Mouse (Mus musculus): ENCODE data around the gene Astn2. TPM values are rescaled to one million over a fixed set of nuclear protein-coding genes. Genes with fewer than 3 reads are reported as not detected.

Gene Astn2
- polyA plus RNA-seq, 2 experiments from 2014 or later: not detected

DNA sequence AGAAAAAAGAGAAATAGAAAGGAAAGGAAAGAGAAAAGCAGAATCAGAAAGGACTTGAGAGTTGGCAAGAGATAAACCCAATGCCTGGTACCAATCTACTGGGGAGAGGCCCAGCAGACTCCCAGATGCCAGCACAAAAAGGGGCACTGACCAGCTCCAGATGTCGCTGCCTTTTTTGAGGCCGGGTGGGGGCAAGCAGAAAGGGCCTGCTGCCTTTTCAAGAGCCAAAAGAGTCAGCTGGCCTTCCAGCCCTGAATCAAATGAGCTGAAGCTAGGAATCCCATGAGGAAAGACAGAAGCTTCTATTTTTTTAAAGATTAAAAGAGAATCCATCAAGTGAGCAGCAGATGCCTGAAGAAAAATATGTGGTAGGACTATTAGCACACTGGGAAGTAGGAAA, 873.5 kb downstream of the Astn2 start:
- no peak for ATAC-seq

DNA sequence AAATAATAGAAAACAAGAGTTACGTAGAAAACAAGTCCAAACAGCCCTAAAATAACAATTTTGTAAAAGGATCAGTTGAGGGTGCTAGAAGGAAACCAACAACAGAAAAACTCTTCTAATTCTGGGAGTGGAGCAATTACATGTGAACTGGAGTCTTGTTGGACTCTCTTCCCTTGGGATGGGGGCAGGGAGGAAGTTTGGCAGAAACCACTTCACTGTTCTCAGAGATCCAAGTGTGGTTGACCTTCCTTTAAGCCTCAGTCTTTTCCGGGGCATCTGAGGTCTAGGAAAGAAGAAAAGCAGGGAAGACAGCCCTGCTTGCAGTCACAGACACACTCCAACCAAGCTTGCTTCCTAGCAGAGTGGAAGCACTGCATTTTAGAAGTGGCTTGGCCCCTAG, 896.3 kb downstream of the Astn2 start:
- ATAC-seq: no peak

DNA sequence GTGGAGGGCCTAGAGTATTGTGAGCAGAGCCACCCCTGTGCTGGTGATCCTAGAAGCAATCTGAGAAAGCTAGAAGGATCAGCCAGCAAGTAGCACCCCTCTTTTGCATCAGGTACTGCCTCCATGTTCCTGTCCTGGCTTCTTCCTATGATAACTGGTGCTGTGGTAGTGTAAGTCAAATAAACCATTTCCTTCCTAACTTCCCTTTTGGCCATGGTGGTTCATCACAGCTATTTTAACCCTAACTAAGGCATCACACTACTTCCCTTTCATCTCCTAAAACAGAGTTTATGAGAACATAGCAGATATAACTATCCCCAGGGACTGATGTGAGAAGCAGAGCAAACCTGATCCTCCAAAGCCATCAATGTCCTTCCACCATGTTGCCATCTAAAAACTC, 897.5 kb downstream of the Astn2 start:
- no peak for ATAC-seq

DNA sequence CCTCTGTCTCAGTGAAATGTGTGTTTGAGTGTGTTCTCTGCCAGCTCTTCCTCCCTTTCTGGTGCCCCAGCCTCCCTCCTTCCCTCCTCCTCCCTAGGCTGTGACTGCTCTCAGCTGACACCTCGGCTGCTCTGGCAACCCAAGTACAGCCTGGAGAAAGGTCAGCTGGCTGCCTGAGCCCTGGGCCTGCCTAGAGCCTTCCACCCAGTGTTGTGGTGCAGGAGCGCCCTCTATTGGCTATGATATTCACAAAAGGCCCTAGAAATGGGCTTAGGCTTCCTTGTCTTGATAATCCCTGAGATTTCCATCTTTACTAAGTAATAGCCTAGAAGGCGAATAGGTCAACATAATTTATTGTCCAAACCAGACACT, 908.0 kb downstream of the Astn2 start:
- ATAC-seq: no peak

DNA sequence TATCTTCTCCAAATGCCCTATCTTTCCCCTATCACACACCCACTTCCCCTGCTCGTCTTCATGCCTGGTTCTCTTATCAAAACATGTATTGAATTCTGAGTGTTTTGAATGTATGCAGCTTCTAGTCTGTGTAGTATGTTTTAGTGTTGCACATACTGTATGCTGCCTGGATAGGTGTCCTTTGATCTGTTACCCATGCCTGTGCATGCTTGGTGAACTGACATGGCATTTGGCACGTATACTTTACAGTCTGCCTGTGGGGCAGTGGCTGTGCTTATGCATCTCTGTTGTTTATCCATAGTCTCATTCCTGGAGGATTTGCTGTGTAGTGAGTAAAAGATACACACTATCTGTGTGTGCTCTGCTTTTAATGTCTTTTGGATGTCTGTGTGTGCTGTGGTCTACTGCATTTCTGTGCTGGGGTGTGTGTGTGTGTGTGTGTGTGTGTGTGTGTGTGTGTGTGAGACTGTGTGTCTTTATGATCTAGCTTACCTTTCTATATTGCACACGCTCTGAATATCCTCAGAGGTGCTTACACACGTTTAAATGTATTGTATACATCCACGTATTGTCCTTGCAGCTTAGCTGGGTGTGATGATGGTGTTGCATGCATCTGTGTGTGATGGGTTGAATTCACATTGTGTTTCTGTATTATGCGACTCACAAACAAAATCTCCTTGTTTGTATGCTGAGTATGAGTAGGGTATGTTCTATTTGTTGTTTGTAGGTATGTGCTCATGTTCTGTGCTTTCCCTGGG, 908.5 kb downstream of the Astn2 start:
- no peak for ATAC-seq

DNA sequence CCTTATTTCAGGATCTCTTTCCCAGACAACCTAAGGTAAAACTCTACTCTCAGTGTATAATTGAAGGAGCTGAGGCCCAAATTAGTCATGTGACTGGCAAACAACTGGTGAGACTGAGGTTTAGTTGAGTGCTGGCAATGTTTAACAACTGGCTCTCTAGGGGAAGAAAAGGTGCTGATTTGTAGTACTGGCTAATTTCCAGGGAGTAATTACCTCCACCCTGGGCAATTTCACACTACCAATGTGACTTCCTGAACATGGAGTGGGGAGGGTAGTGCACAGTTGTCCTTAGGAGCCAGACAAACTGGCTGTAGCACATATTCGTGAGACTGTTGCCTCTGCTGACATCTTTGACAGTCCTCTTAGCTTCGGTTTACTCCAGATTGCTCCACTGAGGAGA, 912.9 kb downstream of the Astn2 start:
- no peak for ATAC-seq

DNA sequence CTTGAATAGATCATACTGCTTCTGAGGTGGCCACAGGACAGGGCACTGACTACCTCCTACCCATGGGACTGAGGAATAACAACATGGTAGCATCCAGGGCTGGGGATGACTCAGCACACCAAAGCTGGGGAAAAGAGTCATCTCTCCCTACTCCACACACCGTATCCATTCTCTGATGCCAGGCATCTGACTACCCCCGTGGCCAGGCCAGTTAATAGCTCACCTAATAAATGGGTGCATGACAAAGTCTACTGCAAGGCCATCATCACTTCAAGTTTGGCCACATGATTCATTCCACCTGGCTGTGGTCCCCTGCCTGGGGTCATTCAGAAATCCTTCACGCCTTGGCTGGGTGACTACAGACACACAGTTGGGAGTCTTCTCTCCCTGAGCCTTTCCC, 914.7 kb downstream of the Astn2 start:
- ATAC-seq: no peak

DNA sequence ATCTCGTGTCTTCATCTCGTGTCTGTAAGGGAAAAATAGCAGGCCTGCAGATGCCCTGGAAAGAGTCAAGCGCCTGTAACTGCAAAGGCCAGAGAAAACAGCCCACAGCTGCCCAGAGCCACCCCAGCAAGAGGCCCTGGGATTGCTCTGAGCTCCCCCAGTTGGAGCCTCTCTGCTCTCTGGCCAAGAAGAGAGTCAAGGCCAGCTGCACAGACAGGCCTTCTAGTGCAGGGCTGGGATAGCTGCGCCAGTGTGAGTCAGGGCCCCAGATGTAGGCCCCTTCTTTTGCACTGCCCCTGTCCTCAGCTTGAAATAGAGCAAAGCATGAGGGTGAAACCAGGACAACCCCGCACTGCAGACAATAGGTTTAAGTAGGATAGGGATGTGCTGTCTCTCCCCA, 922.8 kb downstream of the Astn2 start:
- no peak for ATAC-seq

DNA sequence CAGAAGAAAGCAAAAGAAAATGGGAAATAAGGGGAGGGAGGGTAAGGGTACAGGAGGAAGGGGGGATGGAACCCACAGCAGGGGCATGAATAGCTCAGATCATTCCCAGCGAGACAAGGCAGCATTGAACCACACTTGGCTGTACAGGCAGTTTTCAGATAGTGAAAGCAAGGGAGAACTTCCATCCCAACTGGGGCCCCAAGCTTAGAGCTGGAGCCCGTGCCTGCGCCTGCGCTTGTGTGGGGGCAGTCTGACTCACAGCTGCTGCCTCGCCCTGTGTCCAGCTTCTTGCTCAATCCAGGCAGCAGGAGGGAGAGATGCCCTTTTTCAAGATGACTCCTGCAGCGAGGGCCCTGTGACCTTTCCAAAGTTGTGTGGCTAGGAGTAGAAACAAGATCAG, 927.3 kb downstream of the Astn2 start:
- ATAC-seq: no peak

DNA sequence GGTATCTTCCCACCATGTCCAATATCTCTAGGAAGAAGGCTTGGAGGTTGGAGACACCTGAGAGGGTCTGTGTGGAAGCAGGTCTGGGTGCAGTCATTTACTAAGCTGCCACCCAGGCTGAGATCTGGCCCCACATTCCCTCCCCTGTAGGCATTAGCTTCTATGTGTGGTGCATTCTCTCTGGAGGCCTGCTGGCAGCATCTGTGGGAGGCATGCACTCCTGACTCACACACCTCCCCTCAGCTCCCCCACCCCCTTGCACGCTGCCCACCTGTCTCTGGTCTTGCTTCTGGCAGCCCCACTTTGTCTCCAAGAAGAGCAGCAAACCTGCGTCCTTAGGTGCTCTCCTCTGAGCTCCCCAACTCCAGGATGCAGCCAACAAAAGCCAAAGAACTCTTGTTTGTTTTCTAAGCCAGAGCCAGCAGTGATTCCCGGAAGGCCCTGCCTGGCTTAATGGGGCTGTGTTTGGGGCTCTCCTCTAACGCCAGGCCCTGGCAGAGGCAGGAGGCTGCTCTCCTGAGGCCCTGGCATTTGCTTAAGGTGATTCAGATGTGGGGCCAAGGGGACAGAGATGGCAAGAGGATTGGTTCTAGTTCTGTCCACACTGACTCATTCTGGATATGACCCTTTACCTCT, 928.4 kb downstream of the Astn2 start:
- no peak for ATAC-seq

DNA sequence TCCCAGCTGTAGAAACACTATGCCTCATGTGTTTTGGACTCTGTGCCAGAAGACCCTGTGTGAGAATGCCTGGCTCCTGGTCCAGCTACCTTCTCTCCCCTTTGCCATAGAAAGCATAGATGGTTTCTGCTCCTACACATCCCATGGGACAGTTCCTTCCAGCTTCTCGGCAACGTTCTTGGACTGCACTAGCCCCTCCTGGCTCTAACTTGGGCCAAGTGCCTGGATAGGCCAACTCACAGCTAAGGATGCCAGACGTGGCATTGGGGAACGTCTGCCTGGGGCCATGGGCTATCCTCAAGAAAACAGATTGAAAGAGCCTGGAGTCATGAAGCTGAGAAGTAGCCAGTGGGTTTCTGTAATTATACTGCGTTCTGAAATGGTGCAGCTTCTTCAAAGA, 931.3 kb downstream of the Astn2 start:
- no peak for ATAC-seq

DNA sequence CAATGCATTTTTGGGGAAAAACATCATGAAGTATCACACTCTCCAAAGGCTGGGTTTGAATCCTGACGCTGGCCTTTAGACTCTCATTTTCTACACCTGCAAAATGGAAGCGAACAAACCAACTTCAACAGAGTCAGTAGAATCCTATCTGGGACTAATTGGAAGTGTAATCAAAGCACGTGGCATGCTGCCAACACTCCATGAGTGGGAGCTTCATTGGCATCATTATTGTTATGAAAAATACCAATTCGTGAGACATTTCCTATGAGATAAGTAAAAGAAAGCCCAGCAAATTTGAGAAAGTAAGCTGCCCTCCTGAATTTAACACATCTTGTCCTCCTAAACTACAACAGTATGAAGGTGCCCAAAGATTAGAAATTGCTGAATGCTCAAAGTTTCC, 955.2 kb downstream of the Astn2 start:
- ATAC-seq: no peak

DNA sequence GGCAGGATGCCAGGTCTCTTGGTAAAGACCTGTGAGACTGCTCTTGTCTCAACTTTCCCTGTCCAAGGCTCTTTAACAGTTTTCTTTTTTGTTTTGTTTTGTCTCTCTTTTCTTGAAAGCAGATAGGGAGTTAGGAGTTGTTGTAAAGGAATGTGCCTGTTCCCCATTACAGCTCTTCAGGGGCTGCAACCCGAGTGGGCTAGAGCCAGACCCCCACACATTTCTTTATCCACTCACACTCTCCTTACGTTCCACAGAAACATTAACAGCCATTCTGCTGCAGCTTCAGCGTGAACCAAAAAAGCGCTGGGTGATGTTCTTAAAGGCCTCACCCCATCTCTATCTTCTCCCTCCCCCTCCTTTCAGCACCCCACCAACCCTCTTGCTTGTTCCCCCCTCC, 962.7 kb downstream of the Astn2 start:
- ATAC-seq: no peak

DNA sequence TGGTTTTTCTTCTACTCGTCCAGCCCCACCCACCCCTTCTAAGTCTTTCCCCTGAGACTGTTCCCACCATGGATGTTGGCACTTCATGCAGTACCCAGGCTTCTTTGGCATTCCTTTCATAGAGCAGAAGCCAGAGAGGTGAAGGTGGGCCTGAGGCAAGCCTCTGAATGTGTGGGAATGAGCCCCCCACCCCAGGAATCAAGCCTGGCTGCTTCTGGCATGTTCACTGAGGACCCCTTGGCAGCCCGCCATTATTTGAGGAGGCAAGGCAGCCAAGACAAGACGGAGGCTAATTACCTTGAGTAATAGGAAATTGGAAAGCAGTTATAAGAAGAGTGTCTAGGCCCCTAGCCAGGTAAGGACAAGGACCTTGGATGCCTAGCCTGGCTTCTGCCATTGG, 973.6 kb downstream of the Astn2 start:
- ATAC-seq: no peak

DNA sequence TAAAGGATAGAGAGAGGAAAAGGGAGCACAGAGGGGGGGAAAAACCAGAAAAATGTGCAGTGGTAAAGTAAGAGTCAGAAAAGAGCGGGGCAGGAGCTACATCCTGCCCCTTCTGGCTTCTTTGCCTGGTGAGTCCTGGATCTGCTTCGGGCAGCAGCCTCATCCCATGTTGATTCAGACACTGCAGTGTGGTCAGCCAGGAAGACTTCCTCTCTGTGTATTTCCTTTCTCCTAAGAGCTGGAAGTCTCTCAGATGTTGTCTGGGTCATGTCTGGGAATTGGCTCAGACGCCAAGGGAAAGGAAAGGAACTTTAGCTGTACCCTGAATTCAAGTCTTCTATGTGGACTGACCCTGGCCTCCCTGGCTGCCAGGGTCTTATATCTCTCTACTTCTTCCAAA, 976.9 kb downstream of the Astn2 start:
- ATAC-seq: no peak

DNA sequence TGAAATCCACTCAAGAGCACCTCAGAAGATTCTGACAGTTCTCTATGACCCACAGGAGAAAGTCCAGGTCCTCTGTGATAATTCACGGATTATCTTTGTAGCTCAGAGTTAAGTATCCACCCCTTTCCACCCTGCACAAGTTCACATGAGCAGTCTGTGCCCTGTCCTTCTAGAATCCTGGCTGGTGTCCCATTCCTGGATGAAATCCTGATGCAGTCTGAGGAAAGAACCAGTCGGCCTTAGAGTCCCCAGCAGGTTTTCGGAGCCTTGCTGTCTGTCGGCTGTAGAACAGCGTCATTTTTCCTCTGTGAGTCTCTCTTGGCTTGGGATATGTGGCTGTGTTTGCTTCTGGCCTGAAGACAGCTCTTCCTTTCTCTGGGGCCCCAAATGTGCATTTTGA, 978.0 kb downstream of the Astn2 start:
- no peak for ATAC-seq

DNA sequence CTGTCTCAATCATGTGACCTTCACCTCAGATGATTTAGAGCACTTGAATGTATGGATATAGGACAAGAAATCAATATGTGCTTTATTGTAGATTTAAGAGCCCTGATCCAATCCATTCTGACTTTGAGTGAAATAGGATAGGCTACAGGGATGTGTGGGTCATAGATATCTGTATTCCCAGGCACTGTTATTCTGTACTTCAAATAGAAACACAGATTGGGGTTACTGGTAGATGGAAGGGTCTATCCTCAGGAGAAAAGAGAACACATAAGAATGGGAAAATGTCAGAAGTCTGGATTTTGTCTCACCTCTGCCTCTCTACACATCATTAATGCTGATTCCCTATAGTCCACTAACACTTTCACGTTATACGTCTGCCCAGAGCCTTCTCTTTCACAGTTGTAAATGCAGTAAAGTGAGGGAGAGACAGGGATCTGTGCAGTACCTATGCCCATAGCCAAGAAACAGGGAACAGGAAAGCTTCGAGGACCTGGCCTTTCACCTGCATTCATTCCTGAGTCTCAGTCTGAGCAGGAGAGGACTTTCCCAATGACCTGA, 981.3 kb downstream of the Astn2 start:
- no peak for ATAC-seq

DNA sequence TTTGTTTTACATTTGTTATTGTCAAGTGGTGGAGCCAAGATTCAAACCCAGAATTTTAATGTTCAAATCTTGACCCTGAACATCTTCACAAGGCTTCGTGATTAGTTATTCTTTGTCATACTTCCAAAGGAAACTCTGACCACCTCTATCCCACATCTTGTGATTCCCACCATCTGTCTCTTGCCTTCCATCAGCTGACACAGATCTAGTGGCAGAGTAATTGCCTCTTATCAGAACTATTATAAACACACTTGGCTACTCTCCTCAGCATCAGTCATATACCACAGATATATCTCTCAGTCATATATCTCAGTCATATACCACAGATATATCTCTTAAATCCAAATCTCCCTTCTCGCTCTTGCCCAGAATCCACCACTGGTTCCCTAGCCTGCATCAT, 983.1 kb downstream of the Astn2 start:
- no peak for ATAC-seq

DNA sequence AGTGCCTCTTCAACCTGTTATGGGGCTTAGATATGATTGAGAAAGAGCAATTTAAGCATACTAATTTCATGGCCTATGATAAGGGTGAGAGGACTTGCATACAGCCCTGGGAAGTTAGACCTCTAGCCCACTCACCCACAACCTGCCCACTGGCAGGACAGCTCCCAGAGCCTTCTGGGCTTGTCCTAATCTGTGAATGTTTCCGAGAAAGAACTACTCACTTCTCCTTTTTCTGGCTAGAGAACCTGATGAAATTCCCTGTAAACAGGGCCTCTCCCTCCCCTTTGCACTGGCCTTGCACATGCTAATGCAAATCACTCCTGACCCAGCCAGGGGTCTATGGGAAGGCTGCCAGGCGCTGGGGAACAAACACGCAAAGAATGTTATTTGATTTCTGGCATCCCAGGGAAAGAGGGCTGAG, 983.9 kb downstream of the Astn2 start:
- ATAC-seq: no peak

DNA sequence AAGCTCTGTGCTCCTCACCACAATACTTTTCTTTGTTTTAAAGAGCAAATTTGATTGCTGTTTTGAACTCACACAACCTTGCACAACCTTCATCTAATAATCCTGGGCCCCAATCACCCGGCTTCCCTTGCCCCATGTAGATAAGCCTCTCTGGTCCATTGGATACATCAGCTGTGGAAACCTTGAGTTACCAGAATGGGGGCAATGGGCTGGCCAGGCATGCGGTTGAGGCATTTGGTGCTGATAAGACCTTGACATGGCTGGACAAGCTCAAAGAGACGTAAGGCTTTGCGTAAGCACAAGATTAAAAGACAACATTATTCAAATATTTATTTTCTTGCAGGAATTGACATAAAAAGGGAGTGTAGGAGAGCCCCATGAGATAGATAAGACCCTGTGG, 988.9 kb downstream of the Astn2 start:
- no peak for ATAC-seq

DNA sequence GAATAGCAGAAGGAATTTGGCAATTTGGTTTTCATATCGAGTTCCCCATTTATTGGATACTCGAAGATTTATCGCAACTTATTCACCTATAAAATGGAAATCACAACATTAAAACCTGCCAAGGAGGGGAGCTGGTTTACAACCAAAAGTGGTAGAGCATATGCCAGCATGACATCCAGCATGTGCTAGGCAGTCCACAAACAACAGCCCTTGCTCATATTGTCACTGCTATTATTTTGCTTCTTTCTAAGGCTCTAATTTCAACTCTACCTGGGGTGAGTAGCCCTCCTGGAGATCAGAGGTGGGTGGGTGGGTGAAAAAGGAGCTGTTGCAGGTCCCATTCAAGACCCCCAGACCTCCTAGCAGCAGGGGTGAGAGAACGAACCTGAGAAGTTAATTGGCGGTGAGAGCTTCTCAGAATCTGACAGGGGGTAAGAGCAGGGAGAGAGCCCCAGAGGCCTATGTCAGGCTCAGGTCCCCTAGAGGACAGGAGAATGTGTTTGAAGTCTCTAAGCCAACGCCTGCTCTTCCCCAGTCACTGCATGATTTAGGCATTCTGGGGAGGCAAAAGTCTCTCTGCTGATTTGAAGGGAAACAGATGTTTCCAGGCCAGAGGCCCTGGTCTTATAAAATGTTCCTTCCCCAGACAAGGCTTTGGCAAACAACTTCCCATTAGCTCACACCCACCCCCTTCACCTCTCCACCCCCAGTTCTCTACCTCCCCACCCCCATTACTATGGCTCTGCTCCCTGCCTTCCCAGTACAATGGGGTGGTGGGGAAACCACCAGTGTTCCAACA, 1001.4 kb downstream of the Astn2 start:
- ATAC-seq: no peak

DNA sequence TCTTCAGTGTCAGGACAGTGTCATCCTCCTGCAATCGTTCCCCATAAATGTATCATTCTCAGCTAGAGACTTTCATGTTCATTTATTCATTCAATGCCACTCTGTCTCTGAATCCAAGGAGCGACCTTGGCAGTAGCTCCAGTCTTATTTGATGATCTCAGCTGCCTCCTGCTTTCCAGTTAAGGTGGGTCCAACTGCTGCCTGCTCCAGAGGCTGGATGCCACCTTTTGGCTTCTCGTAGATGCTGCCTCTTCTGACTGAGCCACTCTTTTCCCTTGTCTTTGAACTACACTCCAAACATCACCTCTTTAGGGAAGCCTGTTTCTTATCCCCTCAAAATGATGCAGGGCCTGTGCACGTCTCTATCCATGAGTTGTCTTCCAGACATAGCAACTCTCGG, 1002.1 kb downstream of the Astn2 start:
- ATAC-seq: no peak

DNA sequence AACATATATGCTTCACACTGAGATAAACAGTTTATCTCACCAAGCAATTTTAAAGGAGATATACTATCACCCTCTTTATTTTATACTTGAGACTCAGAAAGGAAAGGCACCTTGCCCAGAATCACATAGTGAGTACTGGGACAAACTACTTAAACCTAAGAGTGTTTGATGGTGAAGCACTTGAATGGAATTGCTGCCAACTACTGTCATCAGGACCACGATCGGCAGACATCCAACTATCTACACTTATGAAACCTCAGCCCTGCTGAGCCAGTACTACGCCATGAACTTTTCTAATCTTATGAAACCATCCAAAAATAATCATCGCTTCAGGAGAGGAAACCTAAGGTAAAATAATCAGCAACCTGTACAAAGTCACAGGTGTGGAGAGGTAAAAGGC, 1005.0 kb downstream of the Astn2 start:
- ATAC-seq: no peak

DNA sequence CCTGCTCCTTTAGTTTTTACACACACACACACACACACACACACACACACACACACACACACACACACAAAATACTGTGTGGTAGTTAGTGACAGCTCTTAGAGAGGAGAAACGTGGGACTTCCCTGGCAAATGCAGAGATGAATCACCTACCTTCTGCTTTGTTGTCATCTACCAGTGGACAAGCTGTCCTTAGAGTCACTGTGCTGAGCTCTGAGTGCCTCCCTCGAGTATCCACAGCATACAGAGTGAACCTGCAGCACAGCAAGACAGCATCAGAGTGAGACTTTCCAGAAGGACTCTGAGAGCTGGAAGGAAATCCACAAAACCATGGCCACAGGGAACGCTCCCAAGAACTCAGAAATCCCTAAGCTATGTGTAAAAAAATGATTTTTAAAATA, 1007.6 kb downstream of the Astn2 start:
- no peak for ATAC-seq

Data from activated CD4-positive, CD25-positive, alpha-beta regulatory T cell, adult 4 months (primary cell).